Mouse (Mus musculus): Measurements from ENCODE around the gene Arhgap45. TPM values are rescaled to one million over a fixed set of nuclear protein-coding genes. Genes with fewer than 3 reads are reported as not detected.

The Arhgap45 gene
- total RNA-seq, 2 experiments from 2014 or later: 3.5 TPM

- intact Hi-C loops (cut with DNase I): no loop called here
- no peak for DNase-seq (ENCODE audit: extremely low spot score in 1 of 2, low spot score in 2 of 2)
- TF ChIP-seq CTCF (IDR thresholded peaks at IDR 0.05): no peak; the same call in 1 of the 2 replicates
- H3K4me3 ChIP-seq: no peak overlapping the region
- no peak overlapping the region for H3K27ac ChIP-seq
These were observed 3.1 kb downstream of the Arhgap45 start for GRCm38 (mm10) chr10:80019471-80020131.

GRCm38 (mm10) chr10:80020191-80020590 is 3.7 kb downstream of the Arhgap45 start:
- H3K27ac ChIP-seq: no peak overlapping the region
- intact Hi-C loops (cut with DNase I): no loop called here
- no peak overlapping the region for H3K4me3 ChIP-seq
- DNase-seq (ENCODE audit: extremely low spot score in 1 of 2, low spot score in 2 of 2): no peak
- TF ChIP-seq CTCF (IDR thresholded peaks at IDR 0.05): no peak

- intact Hi-C loops (cut with DNase I): no loop called here
- Histone ChIP-seq H3K27ac (no peak overlapping the region), H3K4me3 (no peak overlapping the region)
- no peak; the same call in 1 of the 2 replicates for TF ChIP-seq CTCF (IDR thresholded peaks at IDR 0.05)
- no peak for DNase-seq (ENCODE audit: extremely low spot score in 1 of 2, low spot score in 2 of 2)
These were observed 4.3 kb downstream of the Arhgap45 start for GRCm38 (mm10) chr10:80020603-80021319.

- intact Hi-C loops (cut with DNase I): no loop called here
- DNase-seq (ENCODE audit: extremely low spot score in 1 of 2, low spot score in 2 of 2): no peak
- no peak overlapping the region for H3K4me3 ChIP-seq
- no peak overlapping the region for H3K27ac ChIP-seq
- no peak for TF ChIP-seq CTCF (IDR thresholded peaks at IDR 0.05)
These were observed 4.8 kb downstream of the Arhgap45 start for GRCm38 (mm10) chr10:80021320-80021641.

GRCm38 (mm10) chr10:80022164-80022563 is 5.7 kb downstream of the Arhgap45 start:
- TF ChIP-seq CTCF (IDR thresholded peaks at IDR 0.05): no peak
- intact Hi-C loops (cut with DNase I): loop anchor here (2.0 kb wide), 1 partner anchor 17 kb away; no protein-coding TSS in a partner anchor
- no peak for DNase-seq (ENCODE audit: extremely low spot score in 1 of 2, low spot score in 2 of 2)
- H3K27ac ChIP-seq: no peak overlapping the region
- no peak overlapping the region for H3K4me3 ChIP-seq

- no peak for DNase-seq (ENCODE audit: extremely low spot score in 1 of 2, low spot score in 2 of 2)
- H3K27ac ChIP-seq: no peak overlapping the region
- intact Hi-C loops (cut with DNase I): loop anchor here (2.0 kb wide), 1 partner anchor 18 kb away; no protein-coding TSS in a partner anchor
- no peak for TF ChIP-seq CTCF (IDR thresholded peaks at IDR 0.05)
- H3K4me3 ChIP-seq: no peak overlapping the region
These were observed 6.4 kb downstream of the Arhgap45 start for GRCm38 (mm10) chr10:80022806-80023205.

GRCm38 (mm10) chr10:80023758-80024157 is 7.3 kb downstream of the Arhgap45 start:
- H3K27ac ChIP-seq: no peak overlapping the region

GRCm38 (mm10) chr10:80024229-80025043 is 8.0 kb downstream of the Arhgap45 start:
- DNase-seq (ENCODE audit: extremely low spot score in 1 of 2, low spot score in 2 of 2): no peak
- Histone ChIP-seq H3K27ac (no peak overlapping the region), H3K4me3 (no peak overlapping the region)
- intact Hi-C loops (cut with DNase I): no loop called here
- no peak for TF ChIP-seq CTCF (IDR thresholded peaks at IDR 0.05)

More at GRCm38 (mm10) chr10:80023758-80024157, 7.3 kb downstream of the Arhgap45 start:
- no peak for DNase-seq (ENCODE audit: extremely low spot score in 1 of 2, low spot score in 2 of 2)
- no peak overlapping the region for H3K4me3 ChIP-seq
- no peak for TF ChIP-seq CTCF (IDR thresholded peaks at IDR 0.05)
- intact Hi-C loops (cut with DNase I): loop anchor here (2.0 kb wide), 1 partner anchor 19 kb away; no protein-coding TSS in a partner anchor

- no peak for TF ChIP-seq CTCF (IDR thresholded peaks at IDR 0.05)
- no peak overlapping the region for H3K27ac ChIP-seq
- intact Hi-C loops (cut with DNase I): no loop called here
These were observed 8.5 kb downstream of the Arhgap45 start for GRCm38 (mm10) chr10:80025044-80025347.

GRCm38 (mm10) chr10:80025463-80025862 is 9.0 kb downstream of the Arhgap45 start:
- Histone ChIP-seq H3K27ac (no peak overlapping the region), H3K4me3 (no peak overlapping the region)
- TF ChIP-seq CTCF (IDR thresholded peaks at IDR 0.05): no peak
- no peak for DNase-seq (ENCODE audit: extremely low spot score in 1 of 2, low spot score in 2 of 2)
- intact Hi-C loops (cut with DNase I): no loop called here

More at GRCm38 (mm10) chr10:80025044-80025347, 8.5 kb downstream of the Arhgap45 start:
- no peak for DNase-seq (ENCODE audit: extremely low spot score in 1 of 2, low spot score in 2 of 2)
- H3K4me3 ChIP-seq: no peak overlapping the region

- intact Hi-C loops (cut with DNase I): no loop called here
- DNase-seq (ENCODE audit: extremely low spot score in 1 of 2, low spot score in 2 of 2): no peak
- TF ChIP-seq CTCF (IDR thresholded peaks at IDR 0.05): no peak
- Histone ChIP-seq H3K4me3 (no peak overlapping the region), H3K27ac (no peak overlapping the region)
These were observed 9.4 kb downstream of the Arhgap45 start for GRCm38 (mm10) chr10:80025889-80026288.

Measured in left cerebral cortex, adult 2 months (tissue).